Mouse (Mus musculus): Measurements from ENCODE around the gene Acaca. TPM values are rescaled to one million over a fixed set of nuclear protein-coding genes. Genes with fewer than 3 reads are reported as not detected.
"Not testable (repeated sequence)": the region's sequence is repeated elsewhere in the genome, so short reads cannot be mapped to it uniquely, and the experiment has no call there.

The Acaca gene
- total RNA-seq, 2 experiments from 2014 or later: 113 to 129 TPM

DNA sequence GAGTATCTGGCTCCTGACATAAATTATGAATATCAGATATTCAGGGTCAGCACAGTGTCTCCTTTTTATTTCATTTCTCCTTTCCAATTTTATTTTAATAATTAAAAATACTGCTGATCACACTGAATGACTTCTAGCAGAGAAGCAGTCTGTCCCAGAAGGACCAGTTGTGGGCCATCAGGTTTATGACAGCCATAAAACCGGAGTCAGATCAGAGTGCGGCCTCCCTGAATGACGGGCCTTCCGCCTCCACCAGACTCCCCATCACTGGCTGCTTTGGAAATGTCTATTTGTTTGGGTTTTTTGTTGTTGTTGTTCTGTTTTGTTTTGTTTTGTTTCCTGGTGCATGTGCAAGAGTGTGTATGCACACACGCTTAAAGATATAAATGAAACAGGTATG lies 232.1 kb downstream of the Acaca start:
- intact Hi-C loops (cut with DNase I): no loop called here
- no peak for DNase-seq (ENCODE audit: extremely low spot score in 1 of 2, low spot score in 2 of 2)

DNA sequence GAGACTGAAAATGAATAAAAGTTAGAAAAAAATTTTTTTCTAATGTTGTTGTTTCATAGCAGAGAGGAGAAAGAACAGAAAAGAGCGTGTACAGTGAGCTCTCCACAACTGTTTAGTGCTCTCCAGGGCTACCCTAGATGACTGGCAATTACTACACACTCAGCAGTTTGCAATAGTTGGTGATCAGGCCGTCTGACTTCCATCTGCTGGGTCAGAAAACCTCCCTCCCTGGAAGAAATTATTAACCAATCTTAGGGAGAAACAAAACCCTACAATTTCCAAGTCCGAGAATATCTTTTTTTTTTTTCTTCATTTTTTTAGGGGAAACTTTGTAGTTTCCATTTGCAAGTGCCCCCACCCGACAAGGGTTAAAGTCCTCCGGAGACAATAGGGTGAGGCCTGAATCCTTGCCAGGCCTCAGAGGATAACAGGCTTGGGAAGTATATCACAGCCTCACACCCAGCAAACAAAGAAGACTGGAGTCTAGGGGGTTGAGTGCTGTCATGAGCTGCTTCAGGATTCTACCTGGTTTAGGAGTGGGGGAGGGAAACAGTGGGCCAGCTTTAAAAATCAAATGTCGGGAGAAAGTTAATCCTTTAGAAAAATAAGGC lies 233.3 kb downstream of the Acaca start:
- no peak for DNase-seq (ENCODE audit: extremely low spot score in 1 of 2, low spot score in 2 of 2)
- intact Hi-C loops (cut with DNase I): no loop called here

DNA sequence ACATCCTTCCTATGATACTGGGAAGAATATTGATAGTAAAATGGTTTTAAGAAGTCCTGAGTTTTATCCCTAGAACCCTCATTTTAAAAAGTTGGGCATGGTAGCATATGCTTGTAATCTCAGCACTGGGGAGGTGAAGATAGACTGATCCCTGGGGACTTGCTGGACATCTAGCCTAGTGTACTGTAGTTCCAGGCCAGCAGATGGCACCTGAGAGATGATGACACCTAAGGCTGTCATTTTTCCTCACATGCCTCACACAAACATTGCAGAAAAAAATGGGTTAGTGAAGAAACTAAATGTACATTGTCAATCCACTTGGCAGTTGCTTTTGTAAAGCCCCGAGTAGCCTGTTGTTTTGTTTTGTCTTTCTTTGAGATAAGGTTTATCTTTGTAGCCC lies 235.8 kb downstream of the Acaca start:
- intact Hi-C loops (cut with DNase I): no loop called here
- no peak for DNase-seq (ENCODE audit: extremely low spot score in 1 of 2, low spot score in 2 of 2)

DNA sequence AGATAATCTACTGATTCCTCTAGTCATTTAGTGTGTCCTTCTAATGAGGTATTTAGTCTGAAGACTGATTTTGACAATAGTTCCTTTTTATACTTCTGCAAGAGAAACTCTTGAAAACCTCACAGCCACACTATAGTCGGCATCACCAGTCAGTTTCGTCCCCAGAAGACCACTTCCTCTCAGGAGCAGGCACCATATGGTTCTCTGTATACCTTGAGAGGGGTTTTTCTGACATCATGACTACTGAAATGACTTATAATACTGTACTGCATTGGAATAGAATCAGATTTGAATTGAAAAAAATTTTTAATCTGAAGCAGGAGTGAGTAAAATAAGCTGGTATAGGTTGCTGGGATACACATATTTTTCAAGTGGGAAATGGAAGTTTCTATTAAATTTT lies 239.4 kb downstream of the Acaca start:
- intact Hi-C loops (cut with DNase I): no loop called here
- no peak for DNase-seq (ENCODE audit: extremely low spot score in 1 of 2, low spot score in 2 of 2)

DNA sequence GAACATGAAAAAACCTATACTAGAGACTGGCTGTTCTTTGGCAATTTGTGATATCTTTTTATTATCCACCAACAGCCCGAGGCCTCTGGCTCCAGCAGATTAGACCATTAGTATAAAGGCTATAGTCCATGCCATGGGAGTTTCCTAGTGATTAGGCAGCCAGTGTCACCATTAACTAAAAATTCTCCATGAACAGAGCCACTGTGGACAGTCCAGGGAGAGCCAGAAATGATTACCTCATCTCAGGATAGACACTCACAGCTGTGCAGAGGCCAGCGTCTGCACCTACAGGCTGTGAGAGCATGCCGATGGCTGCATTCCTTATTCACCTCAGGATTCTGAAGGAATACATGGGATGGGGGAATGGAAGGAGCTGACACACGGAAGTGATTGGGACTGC lies 243.7 kb downstream of the Acaca start:
- intact Hi-C loops (cut with DNase I): no loop called here
- DNase-seq (ENCODE audit: extremely low spot score in 1 of 2, low spot score in 2 of 2): no peak

DNA sequence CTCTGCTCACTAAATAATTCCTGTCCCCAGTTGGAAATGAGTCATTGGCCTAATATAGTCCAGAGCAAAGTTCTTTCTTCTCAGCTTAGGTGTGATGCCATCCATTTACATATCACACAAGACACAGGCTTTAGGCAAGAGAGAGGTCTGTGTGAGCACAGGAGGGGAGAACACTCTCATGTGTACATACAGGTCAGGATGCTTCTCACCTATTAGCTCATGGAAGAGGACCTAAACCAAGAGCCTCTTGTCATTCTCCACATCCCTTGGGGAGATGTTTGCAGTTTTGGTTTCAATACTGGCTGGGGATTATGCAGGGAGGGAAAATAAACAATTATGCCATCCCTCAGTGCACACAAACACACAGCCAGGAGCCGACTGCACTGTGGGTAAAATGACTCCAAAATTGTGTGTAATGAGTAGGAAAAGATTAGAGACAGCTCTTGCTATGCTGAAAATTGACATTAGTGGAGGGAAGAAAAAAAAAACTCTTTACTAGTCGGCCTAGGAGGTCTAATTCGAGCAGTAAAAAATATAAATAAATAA lies 246.6 kb downstream of the Acaca start:
- intact Hi-C loops (cut with DNase I): no loop called here

DNA sequence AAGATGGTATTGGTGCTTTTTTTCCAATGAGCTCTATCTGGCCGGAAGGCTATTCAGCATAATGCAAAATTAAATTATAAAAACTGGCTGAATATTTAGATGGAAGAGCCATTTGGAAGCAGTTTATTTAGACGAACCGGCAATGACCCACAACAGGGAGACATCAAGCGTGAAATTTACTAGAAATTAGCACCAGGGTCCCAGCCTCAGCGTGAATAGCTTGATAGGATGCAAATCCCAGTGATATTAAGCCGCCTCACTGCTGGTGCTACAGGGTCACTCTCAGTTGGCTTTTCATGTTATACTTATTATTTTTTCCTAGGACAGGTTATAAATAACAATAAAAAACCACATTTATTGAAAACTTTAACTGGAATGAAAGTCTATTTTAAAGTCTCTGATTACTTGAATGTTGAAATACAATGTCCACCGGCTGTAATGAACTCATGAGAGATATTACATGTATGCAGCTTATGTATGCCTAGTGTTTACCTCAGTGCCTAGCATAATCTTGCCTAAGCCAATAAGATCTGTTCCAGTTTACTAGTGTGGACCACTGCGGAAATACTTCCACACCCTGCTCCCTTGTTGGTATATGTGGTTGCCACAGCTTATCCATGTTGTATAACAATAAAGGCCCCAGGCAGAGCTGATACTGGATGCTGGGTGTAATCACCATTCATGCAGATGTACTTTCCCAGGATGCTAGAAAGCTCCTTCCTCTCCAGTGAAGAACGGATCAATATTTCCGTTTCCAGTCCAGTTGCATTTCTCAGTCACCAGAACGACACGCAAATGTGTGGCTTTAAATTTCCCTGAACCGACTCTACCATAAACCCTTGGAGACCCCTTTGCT lies 247.3 kb downstream of the Acaca start:
- intact Hi-C loops (cut with DNase I): no loop called here
- DNase-seq (ENCODE audit: extremely low spot score in 1 of 2, low spot score in 2 of 2): no peak

More for the DNA sequence above, 246.6 kb downstream of the Acaca start:
- no peak for DNase-seq (ENCODE audit: extremely low spot score in 1 of 2, low spot score in 2 of 2)

DNA sequence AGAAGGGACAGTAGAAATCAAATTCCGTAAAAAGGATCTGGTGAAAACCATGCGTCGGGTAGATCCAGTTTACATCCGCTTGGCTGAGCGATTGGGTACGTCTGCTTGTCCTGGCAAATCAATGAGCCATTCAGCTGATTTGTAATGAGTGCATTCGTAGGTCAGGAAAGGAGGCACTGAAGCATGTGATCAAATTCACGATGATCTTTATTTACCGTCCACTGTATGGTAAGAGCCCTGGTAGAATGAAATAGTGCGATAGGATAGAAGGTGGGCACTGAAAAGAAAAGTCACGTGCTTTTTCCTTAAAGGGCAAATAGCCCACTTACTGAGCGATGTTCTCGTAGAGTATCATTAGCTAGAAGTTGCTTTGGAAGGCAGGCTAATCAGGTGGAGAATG lies 253.0 kb downstream of the Acaca start:
- intact Hi-C loops (cut with DNase I): no loop called here
- DNase-seq (ENCODE audit: extremely low spot score in 1 of 2, low spot score in 2 of 2): no peak

DNA sequence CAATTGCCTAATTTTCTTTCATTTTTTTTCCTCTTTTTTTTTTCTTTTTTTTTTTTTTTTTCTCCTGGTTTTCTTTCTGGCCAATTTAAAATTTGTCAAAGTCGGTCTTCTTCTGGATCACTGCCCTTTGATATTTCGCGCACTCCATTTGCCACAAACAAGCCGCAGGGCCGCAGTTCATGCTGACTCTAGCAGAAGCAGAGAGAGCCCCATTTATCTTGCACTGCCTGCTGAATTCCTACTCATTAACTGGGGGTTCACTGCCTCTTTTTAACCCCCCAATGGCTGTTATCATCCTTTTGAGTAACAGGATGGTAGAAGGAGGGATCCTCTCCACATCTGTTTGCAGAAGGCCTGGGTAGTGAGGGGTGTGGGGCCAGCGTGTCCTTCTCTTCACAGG lies 254.4 kb downstream of the Acaca start:
- intact Hi-C loops (cut with DNase I): no loop called here
- no peak for DNase-seq (ENCODE audit: extremely low spot score in 1 of 2, low spot score in 2 of 2)

DNA sequence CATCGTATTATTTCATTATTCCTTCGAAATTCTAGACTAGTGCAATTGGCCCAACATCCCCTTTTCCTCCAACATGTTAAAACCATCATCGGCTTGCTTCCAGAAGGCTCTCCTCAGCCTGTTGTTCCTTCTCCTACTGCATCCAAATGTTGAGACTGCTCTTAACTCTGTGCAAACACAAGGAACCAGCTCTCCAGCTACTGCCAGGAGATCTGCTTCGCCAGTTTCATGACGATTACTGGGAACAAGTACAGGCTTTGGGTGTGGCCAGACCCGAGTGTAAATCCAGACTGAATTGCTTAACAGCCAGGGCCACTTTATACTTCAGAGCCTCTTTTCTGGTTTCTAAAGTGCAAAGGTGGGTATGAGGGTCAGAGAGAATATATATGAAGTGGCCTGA lies 259.9 kb downstream of the Acaca start:
- peak in 1 of 2 experiments; percentile 23 for DNase-seq (ENCODE audit: extremely low spot score in 1 of 2, low spot score in 2 of 2)
- intact Hi-C loops (cut with DNase I): no loop called here

DNA sequence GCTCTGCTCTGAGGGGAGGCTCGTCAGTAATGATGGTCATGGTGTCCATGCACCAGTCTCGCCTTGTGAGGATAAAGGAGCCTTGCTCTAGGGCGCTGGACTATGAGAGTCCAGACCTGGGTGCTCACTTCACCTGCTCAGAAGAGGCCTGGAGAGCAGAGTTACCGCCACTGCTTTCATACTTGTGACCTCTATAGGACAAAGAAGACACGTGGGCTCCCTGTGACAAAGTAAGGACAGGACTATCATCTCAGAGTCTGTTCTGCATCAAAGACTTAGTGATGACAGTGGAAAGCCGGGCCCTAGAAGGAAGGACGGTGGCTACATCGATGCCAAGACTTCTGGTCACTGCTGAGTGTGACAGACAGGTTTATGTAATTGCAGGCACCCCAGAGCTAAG lies 261.7 kb downstream of the Acaca start:
- DNase-seq (ENCODE audit: extremely low spot score in 1 of 2, low spot score in 2 of 2): no peak
- intact Hi-C loops (cut with DNase I): no loop called here

DNA sequence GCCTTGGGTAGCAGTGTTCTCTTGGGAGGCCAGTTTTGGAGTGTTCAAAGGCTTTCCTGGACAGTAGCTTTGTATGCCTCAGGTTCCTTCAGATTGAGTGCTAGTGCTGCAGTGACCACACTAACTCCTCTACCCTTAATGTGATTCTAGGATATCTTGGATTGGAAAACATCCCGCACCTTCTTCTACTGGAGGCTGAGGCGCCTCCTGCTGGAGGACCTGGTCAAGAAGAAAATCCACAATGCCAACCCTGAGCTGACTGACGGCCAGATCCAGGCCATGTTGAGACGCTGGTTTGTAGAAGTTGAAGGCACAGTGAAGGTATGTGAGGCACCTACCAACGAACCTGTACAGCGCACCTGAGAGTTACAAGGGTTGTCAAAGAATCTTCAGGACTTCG lies 262.6 kb downstream of the Acaca start:
- intact Hi-C loops (cut with DNase I); DNase-seq (ENCODE audit: extremely low spot score in 1 of 2, low spot score in 2 of 2): not testable (repeated sequence)

DNA sequence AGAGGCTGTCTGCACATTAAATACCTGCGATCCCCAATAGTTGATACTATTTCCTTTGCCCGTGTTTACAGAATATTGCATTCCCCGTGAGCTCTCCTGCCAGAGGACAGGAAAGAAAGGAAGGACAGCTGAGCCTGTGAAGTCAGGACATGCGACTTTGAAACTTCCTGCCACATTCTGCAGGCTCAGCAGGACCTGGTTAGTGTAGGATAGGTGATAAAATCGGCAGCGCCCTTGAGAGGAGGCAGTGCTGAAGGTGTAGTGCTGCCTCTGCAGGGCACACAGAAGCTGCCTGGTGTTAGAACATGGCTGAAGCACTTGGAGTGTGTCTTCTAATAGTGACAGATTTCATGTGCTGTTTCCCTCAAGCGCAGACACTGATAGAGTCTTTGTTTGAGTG lies 264.1 kb downstream of the Acaca start:
- no peak for DNase-seq (ENCODE audit: extremely low spot score in 1 of 2, low spot score in 2 of 2)
- intact Hi-C loops (cut with DNase I): no loop called here

DNA sequence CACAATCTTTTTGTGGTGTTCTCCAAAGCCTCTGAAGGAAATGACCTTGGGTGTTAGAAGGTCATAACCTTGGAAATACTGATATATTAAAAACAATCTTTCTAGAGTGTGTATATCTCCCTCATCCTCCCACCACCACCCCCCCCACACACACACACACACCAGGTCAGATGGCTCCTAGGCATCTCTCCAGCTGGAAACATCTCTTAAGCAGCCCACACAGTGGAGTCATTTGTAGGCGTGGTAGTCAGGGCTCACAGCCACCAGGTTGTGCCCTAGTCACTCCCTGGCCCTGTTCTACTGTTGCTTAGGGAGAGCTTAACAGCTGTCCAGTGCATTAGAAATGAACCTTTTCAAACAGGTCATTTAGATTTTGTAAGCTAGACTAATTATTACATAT lies 265.5 kb downstream of the Acaca start:
- intact Hi-C loops (cut with DNase I): no loop called here
- no peak for DNase-seq (ENCODE audit: extremely low spot score in 1 of 2, low spot score in 2 of 2)

DNA sequence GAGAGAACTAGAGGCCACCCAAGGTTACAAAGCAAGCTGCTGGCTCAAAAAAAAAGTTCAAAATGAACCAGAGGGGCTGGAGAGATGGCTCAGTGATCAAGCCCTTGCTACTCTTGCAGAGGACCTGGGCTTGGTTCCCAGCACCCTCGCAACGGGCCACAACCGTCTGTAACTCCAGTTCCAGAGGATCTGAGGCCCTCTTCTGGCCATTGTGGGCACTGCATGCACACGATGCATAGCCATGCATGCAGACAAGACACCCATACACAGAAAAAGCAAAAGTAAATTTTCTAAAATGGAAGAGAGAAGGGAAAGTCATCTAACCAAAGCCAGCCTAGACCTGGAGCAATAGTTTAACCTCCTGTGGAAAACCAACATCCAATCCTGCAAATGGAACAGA lies 277.3 kb downstream of the Acaca start:
- intact Hi-C loops (cut with DNase I): no loop called here
- DNase-seq (ENCODE audit: extremely low spot score in 1 of 2, low spot score in 2 of 2): no peak

DNA sequence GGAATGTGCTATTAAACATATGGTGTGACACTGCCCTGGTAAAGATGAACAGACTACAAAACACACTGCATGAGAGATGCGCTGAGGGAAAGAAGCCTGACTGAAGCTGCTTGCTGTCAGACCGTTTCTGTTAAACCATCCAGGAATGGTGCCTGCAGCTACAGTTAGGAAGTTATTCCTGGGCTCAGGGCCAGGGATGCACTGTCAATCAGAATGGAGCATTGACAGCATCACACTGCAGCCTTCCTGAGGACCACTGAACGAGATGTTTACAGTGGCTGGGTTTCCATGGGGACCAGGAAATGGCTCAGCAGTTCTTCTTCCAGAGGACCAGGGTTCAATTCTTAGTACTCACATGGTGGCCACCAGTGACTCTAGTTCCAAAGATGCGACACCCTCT lies 280.9 kb downstream of the Acaca start:
- no peak for DNase-seq (ENCODE audit: extremely low spot score in 1 of 2, low spot score in 2 of 2)
- intact Hi-C loops (cut with DNase I): no loop called here

DNA sequence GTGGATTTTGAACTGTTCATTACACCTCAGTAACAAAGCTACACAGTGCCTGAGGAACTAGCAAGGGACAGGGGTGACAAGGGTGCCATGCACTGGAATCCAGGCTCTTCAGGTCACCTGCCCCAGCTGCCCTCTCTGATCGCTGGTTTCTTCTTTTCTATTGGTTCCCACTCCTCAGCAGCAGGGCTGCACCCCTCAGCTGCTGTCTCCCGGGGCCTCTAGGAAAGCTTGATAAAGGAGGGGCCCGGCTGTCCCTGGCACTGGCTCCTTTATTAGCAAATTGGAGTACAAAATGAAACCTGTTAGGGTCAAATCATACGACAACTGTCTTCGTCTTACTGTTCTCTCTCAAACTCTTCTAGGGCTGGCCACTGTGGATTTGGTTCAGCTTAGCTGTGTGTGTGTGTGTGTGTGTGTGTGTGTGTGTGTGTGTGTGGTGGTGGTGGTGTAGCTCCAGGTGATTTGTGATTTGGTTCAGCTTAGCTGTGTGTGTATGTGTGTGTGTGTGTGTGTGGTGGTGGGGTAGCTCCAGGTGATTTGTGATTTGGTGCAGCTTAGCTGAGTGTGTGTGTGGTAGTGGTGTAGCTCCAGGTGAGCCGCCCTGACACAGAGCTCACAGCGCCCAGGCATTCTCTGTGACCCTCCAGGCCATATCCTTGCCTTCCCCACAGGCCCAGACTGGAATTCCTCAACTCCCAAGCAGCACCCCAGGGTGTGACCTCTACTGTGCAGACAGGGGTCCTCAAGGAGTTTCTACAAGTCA lies 281.6 kb downstream of the Acaca start:
- intact Hi-C loops (cut with DNase I): no loop called here
- DNase-seq (ENCODE audit: extremely low spot score in 1 of 2, low spot score in 2 of 2): no peak

DNA sequence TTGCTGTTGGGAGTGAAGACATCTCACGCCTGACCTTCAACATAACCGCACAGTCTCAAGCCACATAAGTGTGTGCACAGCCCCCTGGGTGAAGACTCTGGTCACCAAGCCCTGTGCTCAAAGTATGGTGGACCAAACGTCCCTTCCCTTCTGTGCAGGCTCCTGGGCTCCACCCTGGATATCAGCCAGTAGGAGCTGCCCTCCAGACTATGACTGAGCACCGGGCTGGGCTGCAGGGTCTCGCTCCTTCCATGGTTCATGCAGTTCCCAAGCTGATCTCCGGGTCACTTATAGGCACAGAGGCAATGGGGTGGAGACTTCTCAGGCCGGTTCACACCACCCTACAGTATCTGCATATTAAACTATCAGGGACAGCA lies 282.2 kb downstream of the Acaca start:
- intact Hi-C loops (cut with DNase I): no loop called here
- no peak for DNase-seq (ENCODE audit: extremely low spot score in 1 of 2, low spot score in 2 of 2)

DNA sequence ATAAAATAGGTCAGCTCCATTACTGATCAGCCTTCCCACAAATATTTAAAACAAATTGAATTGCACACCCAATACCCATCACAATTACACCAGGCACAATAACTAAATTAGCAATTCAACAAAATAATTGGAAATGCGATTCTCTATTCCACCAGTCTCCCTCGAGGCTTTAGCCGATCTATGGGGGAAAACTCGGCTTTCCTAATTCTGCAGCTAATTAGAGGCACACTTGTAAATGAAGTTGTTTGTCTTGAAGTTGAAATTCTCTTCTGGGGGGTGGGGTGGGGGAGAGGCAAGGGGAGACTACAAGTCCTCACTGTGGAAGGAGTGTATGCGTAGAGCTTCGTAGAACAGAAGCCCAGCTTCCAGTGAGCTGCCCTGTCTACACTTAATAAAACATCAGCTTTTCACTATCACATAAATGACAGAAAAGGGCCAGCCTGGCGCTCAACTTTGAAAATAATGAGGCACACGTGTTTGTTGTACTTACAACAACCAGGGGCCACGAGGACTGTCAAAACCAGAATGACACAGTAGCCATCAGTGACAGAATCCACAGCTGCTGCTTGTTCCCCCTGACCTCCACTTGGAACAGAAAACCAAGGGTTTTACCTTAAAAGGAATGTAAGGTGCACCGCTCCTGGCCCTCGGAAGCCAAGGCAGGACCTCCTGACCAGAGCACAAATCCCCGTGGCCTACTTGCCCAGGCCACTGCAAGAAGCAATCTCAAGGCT lies 282.9 kb downstream of the Acaca start:
- intact Hi-C loops (cut with DNase I): no loop called here
- no peak for DNase-seq (ENCODE audit: extremely low spot score in 1 of 2, low spot score in 2 of 2)

Measured in left cerebral cortex, postnatal 10 days (tissue).